Mouse (Mus musculus): Measurements from ENCODE around the gene Duxbl2. TPM values are rescaled to one million over a fixed set of nuclear protein-coding genes. Genes with fewer than 3 reads are reported as not detected.
A peak's percentile ranks its signal among the peaks of the same experiment; 100 is the strongest.
"Not testable (repeated sequence)": the region's sequence is repeated elsewhere in the genome, so short reads cannot be mapped to it uniquely, and the experiment has no call there.

Duxbl2 gene
- polyA plus RNA-seq (2014; fragmentation: Nextera tagmentation; extraction: Ambion mirVana): 0.98 TPM in 1 of 2 replicates, not detected in the other

GRCm38 (mm10) chr14:26118150-26118549 lies at the start of gene Duxbl2:
Gene Duxbl2, plus strand, starts transcription at chr14:26118349.
- not testable (repeated sequence) for ATAC-seq (ENCODE audit: insufficient number of reproducible peaks, insufficient read depth, low FRiP score, low read depth); H3K9ac ChIP-seq (ENCODE audit: low read length)

DNA sequence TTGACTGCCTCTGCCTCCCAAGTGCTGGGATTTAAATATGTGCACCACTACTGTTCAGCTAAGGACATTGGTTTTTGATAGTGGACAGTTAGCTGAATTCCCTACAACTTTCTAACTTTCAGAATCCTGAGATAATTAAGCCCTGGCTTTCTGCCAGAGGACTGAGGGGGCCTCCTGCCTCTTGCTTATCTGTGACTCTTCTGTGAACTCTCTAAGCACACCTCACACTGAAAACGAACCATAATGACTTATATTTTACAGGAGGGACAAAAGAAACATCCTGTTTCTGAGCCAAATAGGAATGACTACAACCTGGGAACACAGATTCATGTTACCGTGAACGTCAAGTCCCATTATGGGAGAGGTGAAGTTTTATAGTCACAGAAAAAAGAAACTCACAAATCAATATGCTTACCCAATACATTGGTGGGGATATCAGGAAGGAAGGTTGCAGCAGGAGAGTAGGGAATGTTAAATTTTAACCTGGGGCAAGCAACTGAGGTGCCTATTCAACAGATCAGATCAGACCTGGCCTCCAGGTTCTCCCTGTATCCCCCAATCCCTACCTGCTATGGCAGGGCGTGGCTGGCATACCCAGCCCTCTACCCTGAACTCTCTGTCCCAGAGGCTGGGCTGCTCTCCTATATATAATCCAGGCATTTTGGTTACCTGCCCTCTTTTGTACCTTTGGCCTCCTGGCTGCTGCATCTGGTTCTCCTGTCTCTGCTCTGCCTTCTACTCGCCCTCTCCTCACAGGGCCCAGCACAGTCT lies 41.3 kb upstream of the Duxbl2 start:
- H3K27ac ChIP-seq (replicated peaks in 1 of 2; ENCODE audit: control insufficient read depth in 1 of 2, insufficient read depth in 1 of 2, low read depth in 2 of 2, low read length in 2 of 2); H3K4me1 ChIP-seq (ENCODE audit: control insufficient read depth in 2 of 2, insufficient read depth in 2 of 2, low read length in 2 of 2); H3K36me3 ChIP-seq (ENCODE audit: control insufficient read depth, insufficient read depth, low read length); H3K9ac ChIP-seq (ENCODE audit: low read length); H3K4me3 ChIP-seq (ENCODE audit: control insufficient read depth in 1 of 2, insufficient read depth in 1 of 2, low read depth in 1 of 2, low read length in 2 of 2); H3K4me2 ChIP-seq (ENCODE audit: low read length); H3K9me3 ChIP-seq (ENCODE audit: control insufficient read depth, low read length); ATAC-seq (ENCODE audit: insufficient number of reproducible peaks, insufficient read depth, low FRiP score, low read depth); H3K27me3 ChIP-seq (ENCODE audit: control insufficient read depth, insufficient read depth, low read length): not testable (repeated sequence)
- no CpG with 5 or more reads among the region's 5 CpGs for WGBS

More at GRCm38 (mm10) chr14:26118150-26118549, at the start of gene Duxbl2:
- not testable (repeated sequence) for H3K4me3 ChIP-seq (ENCODE audit: control insufficient read depth in 1 of 2, insufficient read depth in 1 of 2, low read depth in 1 of 2, low read length in 2 of 2); H3K27me3 ChIP-seq (ENCODE audit: control insufficient read depth, insufficient read depth, low read length); H3K4me2 ChIP-seq (ENCODE audit: low read length); H3K4me1 ChIP-seq (ENCODE audit: control insufficient read depth in 2 of 2, insufficient read depth in 2 of 2, low read length in 2 of 2); H3K9me3 ChIP-seq (ENCODE audit: control insufficient read depth, low read length); H3K27ac ChIP-seq (replicated peaks in 1 of 2; ENCODE audit: control insufficient read depth in 1 of 2, insufficient read depth in 1 of 2, low read depth in 2 of 2, low read length in 2 of 2); H3K36me3 ChIP-seq (ENCODE audit: control insufficient read depth, insufficient read depth, low read length)
- WGBS: no CpG with 5 or more reads among the region's 7 CpGs

DNA sequence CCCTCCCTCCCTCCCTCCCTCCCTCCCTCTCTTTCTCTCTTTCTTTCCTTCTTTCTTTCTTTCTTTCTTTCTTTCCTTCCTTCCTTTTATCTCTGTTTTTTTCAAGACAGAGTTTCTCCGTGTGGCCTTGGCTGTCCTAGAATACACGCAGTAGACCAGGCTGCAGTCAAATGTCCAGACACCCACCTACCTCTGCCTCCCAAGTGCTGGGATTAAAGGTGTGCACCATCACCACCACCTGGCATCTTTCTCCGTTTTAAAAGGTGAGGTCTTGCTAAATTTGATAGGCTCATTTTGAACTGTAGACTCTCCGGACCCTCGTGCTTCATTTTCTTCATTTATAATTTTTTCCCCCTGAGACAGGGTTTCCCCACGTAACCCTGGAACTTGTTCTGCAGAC lies 36.9 kb upstream of the Duxbl2 start, which contains the start of gene Cphx2:
Gene Cphx2 (plus strand): TSS at position 301 of the 400 bp plus-strand sequence.
- WGBS: no CpG with 5 or more reads among the region's 6 CpGs
- not testable (repeated sequence) for H3K27ac ChIP-seq (replicated peaks in 1 of 2; ENCODE audit: control insufficient read depth in 1 of 2, insufficient read depth in 1 of 2, low read depth in 2 of 2, low read length in 2 of 2); H3K4me2 ChIP-seq (ENCODE audit: low read length); H3K4me1 ChIP-seq (ENCODE audit: control insufficient read depth in 2 of 2, insufficient read depth in 2 of 2, low read length in 2 of 2); H3K27me3 ChIP-seq (ENCODE audit: control insufficient read depth, insufficient read depth, low read length); H3K9me3 ChIP-seq (ENCODE audit: control insufficient read depth, low read length); H3K36me3 ChIP-seq (ENCODE audit: control insufficient read depth, insufficient read depth, low read length); ATAC-seq (ENCODE audit: insufficient number of reproducible peaks, insufficient read depth, low FRiP score, low read depth); H3K9ac ChIP-seq (ENCODE audit: low read length); H3K4me3 ChIP-seq (ENCODE audit: control insufficient read depth in 1 of 2, insufficient read depth in 1 of 2, low read depth in 1 of 2, low read length in 2 of 2)

DNA sequence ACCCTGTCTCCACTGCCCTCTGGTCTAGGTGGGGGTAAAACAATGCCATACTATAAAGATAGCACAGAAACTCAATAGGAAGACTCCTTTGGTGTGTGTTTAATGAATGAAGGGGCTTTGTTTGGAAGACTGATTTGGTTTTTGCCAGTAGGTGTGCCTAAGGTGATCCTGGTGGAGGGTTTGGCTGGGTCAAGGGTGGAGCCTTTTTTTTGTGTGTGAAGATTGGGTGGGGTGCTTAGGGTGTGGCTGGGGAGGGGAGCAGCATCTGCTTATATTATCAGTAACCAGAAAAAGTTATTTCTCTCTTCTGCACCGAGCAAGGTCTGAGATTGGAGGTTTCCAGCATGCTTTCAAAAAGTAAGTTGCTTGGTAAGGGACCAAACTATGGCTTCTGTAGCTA lies 36.2 kb upstream of the Duxbl2 start, which contains the start of gene Cphx3:
Gene Cphx3 (plus strand): TSS at position 301 of the 400 bp plus-strand sequence.
- H3K4me3 ChIP-seq (ENCODE audit: control insufficient read depth in 1 of 2, insufficient read depth in 1 of 2, low read depth in 1 of 2, low read length in 2 of 2); H3K9ac ChIP-seq (ENCODE audit: low read length); H3K4me2 ChIP-seq (ENCODE audit: low read length); H3K36me3 ChIP-seq (ENCODE audit: control insufficient read depth, insufficient read depth, low read length); H3K27me3 ChIP-seq (ENCODE audit: control insufficient read depth, insufficient read depth, low read length); H3K9me3 ChIP-seq (ENCODE audit: control insufficient read depth, low read length); ATAC-seq (ENCODE audit: insufficient number of reproducible peaks, insufficient read depth, low FRiP score, low read depth); H3K27ac ChIP-seq (replicated peaks in 1 of 2; ENCODE audit: control insufficient read depth in 1 of 2, insufficient read depth in 1 of 2, low read depth in 2 of 2, low read length in 2 of 2); H3K4me1 ChIP-seq (ENCODE audit: control insufficient read depth in 2 of 2, insufficient read depth in 2 of 2, low read length in 2 of 2): not testable (repeated sequence)
- WGBS: no CpG with 5 or more reads among the region's 1 CpGs

- H3K9me3 ChIP-seq (ENCODE audit: control insufficient read depth, low read length); H3K4me3 ChIP-seq (ENCODE audit: control insufficient read depth in 1 of 2, insufficient read depth in 1 of 2, low read depth in 1 of 2, low read length in 2 of 2); ATAC-seq (ENCODE audit: insufficient number of reproducible peaks, insufficient read depth, low FRiP score, low read depth); H3K27ac ChIP-seq (replicated peaks in 1 of 2; ENCODE audit: control insufficient read depth in 1 of 2, insufficient read depth in 1 of 2, low read depth in 2 of 2, low read length in 2 of 2); H3K9ac ChIP-seq (ENCODE audit: low read length); H3K36me3 ChIP-seq (ENCODE audit: control insufficient read depth, insufficient read depth, low read length); H3K4me2 ChIP-seq (ENCODE audit: low read length); H3K4me1 ChIP-seq (ENCODE audit: control insufficient read depth in 2 of 2, insufficient read depth in 2 of 2, low read length in 2 of 2); H3K27me3 ChIP-seq (ENCODE audit: control insufficient read depth, insufficient read depth, low read length): not testable (repeated sequence)
- WGBS: no CpG with 5 or more reads among the region's 3 CpGs
These were observed 20.5 kb upstream of the Duxbl2 start for GRCm38 (mm10) chr14:26097622-26098021.

- WGBS: no CpG with 5 or more reads among the region's 18 CpGs
- not testable (repeated sequence) for H3K4me3 ChIP-seq (ENCODE audit: control insufficient read depth in 1 of 2, insufficient read depth in 1 of 2, low read depth in 1 of 2, low read length in 2 of 2); H3K36me3 ChIP-seq (ENCODE audit: control insufficient read depth, insufficient read depth, low read length); H3K4me1 ChIP-seq (ENCODE audit: control insufficient read depth in 2 of 2, insufficient read depth in 2 of 2, low read length in 2 of 2); H3K9me3 ChIP-seq (ENCODE audit: control insufficient read depth, low read length); H3K9ac ChIP-seq (ENCODE audit: low read length); H3K27me3 ChIP-seq (ENCODE audit: control insufficient read depth, insufficient read depth, low read length); H3K4me2 ChIP-seq (ENCODE audit: low read length); H3K27ac ChIP-seq (replicated peaks in 1 of 2; ENCODE audit: control insufficient read depth in 1 of 2, insufficient read depth in 1 of 2, low read depth in 2 of 2, low read length in 2 of 2)
- peak; percentile 81 for ATAC-seq (ENCODE audit: insufficient number of reproducible peaks, insufficient read depth, low FRiP score, low read depth)
These were observed 426 bp downstream of the Duxbl2 start for GRCm38 (mm10) chr14:26118550-26119000.

GRCm38 (mm10) chr14:26119095-26119494 lies 946 bp downstream of the Duxbl2 start:
- H3K4me2 ChIP-seq (ENCODE audit: low read length); H3K27ac ChIP-seq (replicated peaks in 1 of 2; ENCODE audit: control insufficient read depth in 1 of 2, insufficient read depth in 1 of 2, low read depth in 2 of 2, low read length in 2 of 2); ATAC-seq (ENCODE audit: insufficient number of reproducible peaks, insufficient read depth, low FRiP score, low read depth); H3K36me3 ChIP-seq (ENCODE audit: control insufficient read depth, insufficient read depth, low read length); H3K4me1 ChIP-seq (ENCODE audit: control insufficient read depth in 2 of 2, insufficient read depth in 2 of 2, low read length in 2 of 2); H3K9me3 ChIP-seq (ENCODE audit: control insufficient read depth, low read length); H3K27me3 ChIP-seq (ENCODE audit: control insufficient read depth, insufficient read depth, low read length); H3K9ac ChIP-seq (ENCODE audit: low read length); H3K4me3 ChIP-seq (ENCODE audit: control insufficient read depth in 1 of 2, insufficient read depth in 1 of 2, low read depth in 1 of 2, low read length in 2 of 2): not testable (repeated sequence)
- WGBS: no CpG with 5 or more reads among the region's 7 CpGs

- H3K9ac ChIP-seq (ENCODE audit: low read length): not testable (repeated sequence)
These were observed 28.9 kb downstream of the Duxbl2 start for GRCm38 (mm10) chr14:26147095-26147494.

More at GRCm38 (mm10) chr14:26147095-26147494, 28.9 kb downstream of the Duxbl2 start:
- H3K27ac ChIP-seq (replicated peaks in 1 of 2; ENCODE audit: control insufficient read depth in 1 of 2, insufficient read depth in 1 of 2, low read depth in 2 of 2, low read length in 2 of 2); H3K9me3 ChIP-seq (ENCODE audit: control insufficient read depth, low read length); H3K36me3 ChIP-seq (ENCODE audit: control insufficient read depth, insufficient read depth, low read length); H3K27me3 ChIP-seq (ENCODE audit: control insufficient read depth, insufficient read depth, low read length); H3K4me1 ChIP-seq (ENCODE audit: control insufficient read depth in 2 of 2, insufficient read depth in 2 of 2, low read length in 2 of 2); H3K4me3 ChIP-seq (ENCODE audit: control insufficient read depth in 1 of 2, insufficient read depth in 1 of 2, low read depth in 1 of 2, low read length in 2 of 2); ATAC-seq (ENCODE audit: insufficient number of reproducible peaks, insufficient read depth, low FRiP score, low read depth); H3K4me2 ChIP-seq (ENCODE audit: low read length): not testable (repeated sequence)
- WGBS: no CpG with 5 or more reads among the region's 2 CpGs

Measured in heart, embryonic 14.5 days (tissue).